Mouse (Mus musculus): ENCODE results near the gene Nr0b2. TPM values are rescaled to one million over a fixed set of nuclear protein-coding genes. Genes with fewer than 3 reads are reported as not detected.

The Nr0b2 gene
- polyA plus RNA-seq, 1 experiment from 2014 or later, result not detected

GRCm38 (mm10) chr4:133598616-133599015, 45.4 kb downstream of the Nr0b2 start:
- Histone ChIP-seq H3K4me1 (ENCODE audit: control insufficient read depth, insufficient read depth, low read length) (peaks cover 13% of the 10 kb centered on the region), H3K27me3 (ENCODE audit: control insufficient read depth, insufficient read depth, low read depth, low read length) (peaks cover 42% of the 10 kb centered on the region), H3K4me3 (ENCODE audit: low read depth, low read length) (no peak overlapping the region), H3K27ac (ENCODE audit: low read length) (no peak overlapping the region), H3K36me3 (ENCODE audit: control insufficient read depth, insufficient read depth, low read length) (no peaks in the 10 kb centered on the region), H3K4me2 (ENCODE audit: low read length) (no peak overlapping the region), H3K9ac (ENCODE audit: low read depth, low read length) (no peak overlapping the region), H3K9me3 (replicated peaks; ENCODE audit: control insufficient read depth, low read length, poor library complexity, severe bottlenecking) (no peaks in the 10 kb centered on the region)
- WGBS, result 49% methylated on average over 4 of the region's 4 CpGs
- no peak for ATAC-seq

GRCm38 (mm10) chr4:133599116-133599515, 45.9 kb downstream of the Nr0b2 start:
- Histone ChIP-seq H3K9ac (ENCODE audit: low read depth, low read length) (peak overlapping the region; percentile 48; the same call in 1 of the 2 replicates), H3K4me1 (ENCODE audit: control insufficient read depth, insufficient read depth, low read length) (peaks cover 13% of the 10 kb centered on the region), H3K27me3 (ENCODE audit: control insufficient read depth, insufficient read depth, low read depth, low read length) (peaks cover 42% of the 10 kb centered on the region), H3K9me3 (replicated peaks; ENCODE audit: control insufficient read depth, low read length, poor library complexity, severe bottlenecking) (no peaks in the 10 kb centered on the region), H3K27ac (ENCODE audit: low read length) (no peak overlapping the region), H3K36me3 (ENCODE audit: control insufficient read depth, insufficient read depth, low read length) (0 out of 2 replicates have a peak, but pooled peaks cover 3% of the 10 kb centered on the region), H3K4me2 (ENCODE audit: low read length) (peak overlapping the region; percentile 85), H3K4me3 (ENCODE audit: low read depth, low read length) (peak overlapping the region; percentile 45)
- no peak for ATAC-seq
- 25% methylated on average over 7 of the region's 7 CpGs for WGBS

- peak; percentile 93 for ATAC-seq
- H3K4me1 ChIP-seq (ENCODE audit: control insufficient read depth, insufficient read depth, low read length), result peaks cover 13% of the 10 kb centered on the region
- H3K9ac ChIP-seq (ENCODE audit: low read depth, low read length), result peak overlapping the region; percentile 48
Measured at GRCm38 (mm10) chr4:133599571-133600073, 46.4 kb downstream of the Nr0b2 start.

GRCm38 (mm10) chr4:133600306-133600705, 47.1 kb downstream of the Nr0b2 start:
- Histone ChIP-seq H3K4me2 (ENCODE audit: low read length) (peak overlapping the region; percentile 85), H3K27me3 (ENCODE audit: control insufficient read depth, insufficient read depth, low read depth, low read length) (peaks cover 42% of the 10 kb centered on the region)
- 19% methylated on average over 9 of the region's 9 CpGs for WGBS

More at GRCm38 (mm10) chr4:133599571-133600073, 46.4 kb downstream of the Nr0b2 start:
- under 1% methylated on average over 46 of the region's 50 CpGs for WGBS
- Histone ChIP-seq H3K36me3 (ENCODE audit: control insufficient read depth, insufficient read depth, low read length) (0 out of 2 replicates have a peak, but pooled peaks cover 4% of the 10 kb centered on the region), H3K4me3 (ENCODE audit: low read depth, low read length) (peak overlapping the region; percentile 45), H3K27me3 (ENCODE audit: control insufficient read depth, insufficient read depth, low read depth, low read length) (peaks cover 42% of the 10 kb centered on the region), H3K27ac (ENCODE audit: low read length) (no peak overlapping the region), H3K4me2 (ENCODE audit: low read length) (peak overlapping the region; percentile 85), H3K9me3 (replicated peaks; ENCODE audit: control insufficient read depth, low read length, poor library complexity, severe bottlenecking) (no peaks in the 10 kb centered on the region)

GRCm38 (mm10) chr4:133601721-133602218, 48.6 kb downstream of the Nr0b2 start, which contains the start of gene Sfn:
Gene Sfn, minus strand, starts transcription at chr4:133602168.
- H3K9ac ChIP-seq (ENCODE audit: low read depth, low read length), result no peak within 1 kb of the TSS
- no peaks in the 10 kb centered on the region for H3K9me3 ChIP-seq (replicated peaks; ENCODE audit: control insufficient read depth, low read length, poor library complexity, severe bottlenecking)
- no peak within 1 kb of the TSS for H3K4me3 ChIP-seq (ENCODE audit: low read depth, low read length)
- WGBS, result 2% methylated on average over 16 of the region's 16 CpGs
- ATAC-seq, result no peak
- H3K27me3 ChIP-seq (ENCODE audit: control insufficient read depth, insufficient read depth, low read depth, low read length), result peaks cover 42% of the 10 kb centered on the region
- no peak within 1 kb of the TSS for H3K4me2 ChIP-seq (ENCODE audit: low read length)
- H3K27ac ChIP-seq (ENCODE audit: low read length), result no peak within 1 kb of the TSS
- H3K36me3 ChIP-seq (ENCODE audit: control insufficient read depth, insufficient read depth, low read length), result peaks cover 15% of the 10 kb centered on the region; the same call in 1 of the 2 replicates
- H3K4me1 ChIP-seq (ENCODE audit: control insufficient read depth, insufficient read depth, low read length), result peaks cover 13% of the 10 kb centered on the region

More at GRCm38 (mm10) chr4:133600306-133600705, 47.1 kb downstream of the Nr0b2 start:
- peak overlapping the region; percentile 45 for H3K4me3 ChIP-seq (ENCODE audit: low read depth, low read length)
- peaks cover 13% of the 10 kb centered on the region for H3K4me1 ChIP-seq (ENCODE audit: control insufficient read depth, insufficient read depth, low read length)
- ATAC-seq, result no peak
- H3K36me3 ChIP-seq (ENCODE audit: control insufficient read depth, insufficient read depth, low read length), result peaks cover 6% of the 10 kb centered on the region; the same call in 1 of the 2 replicates
- H3K27ac ChIP-seq (ENCODE audit: low read length), result no peak overlapping the region
- H3K9me3 ChIP-seq (replicated peaks; ENCODE audit: control insufficient read depth, low read length, poor library complexity, severe bottlenecking), result no peaks in the 10 kb centered on the region
- H3K9ac ChIP-seq (ENCODE audit: low read depth, low read length), result no peak overlapping the region

- H3K27ac ChIP-seq (ENCODE audit: low read length), result no peak overlapping the region
- no peak overlapping the region for H3K4me2 ChIP-seq (ENCODE audit: low read length)
- ATAC-seq, result no peak
- no peaks in the 10 kb centered on the region for H3K9me3 ChIP-seq (replicated peaks; ENCODE audit: control insufficient read depth, low read length, poor library complexity, severe bottlenecking)
- WGBS, result 94% methylated on average over 5 of the region's 5 CpGs
- no peak overlapping the region for H3K4me3 ChIP-seq (ENCODE audit: low read depth, low read length)
- H3K36me3 ChIP-seq (ENCODE audit: control insufficient read depth, insufficient read depth, low read length), result peaks cover 22% of the 10 kb centered on the region; the same call in 1 of the 2 replicates
- H3K9ac ChIP-seq (ENCODE audit: low read depth, low read length), result no peak overlapping the region
- peaks cover 13% of the 10 kb centered on the region for H3K4me1 ChIP-seq (ENCODE audit: control insufficient read depth, insufficient read depth, low read length)
- H3K27me3 ChIP-seq (ENCODE audit: control insufficient read depth, insufficient read depth, low read depth, low read length), result peaks cover 42% of the 10 kb centered on the region
Measured at GRCm38 (mm10) chr4:133603056-133603455, 49.9 kb downstream of the Nr0b2 start.

GRCm38 (mm10) chr4:133604175-133604574, 51.0 kb downstream of the Nr0b2 start:
- H3K36me3 ChIP-seq (ENCODE audit: control insufficient read depth, insufficient read depth, low read length), result peaks cover 23% of the 10 kb centered on the region; the same call in 1 of the 2 replicates

GRCm38 (mm10) chr4:133604856-133605255, 51.7 kb downstream of the Nr0b2 start:
- Histone ChIP-seq H3K9ac (ENCODE audit: low read depth, low read length) (no peak overlapping the region), H3K36me3 (ENCODE audit: control insufficient read depth, insufficient read depth, low read length) (peaks cover 23% of the 10 kb centered on the region; the same call in 1 of the 2 replicates), H3K27me3 (ENCODE audit: control insufficient read depth, insufficient read depth, low read depth, low read length) (peaks cover 24% of the 10 kb centered on the region), H3K4me3 (ENCODE audit: low read depth, low read length) (no peak overlapping the region), H3K27ac (ENCODE audit: low read length) (no peak overlapping the region), H3K4me1 (ENCODE audit: control insufficient read depth, insufficient read depth, low read length) (peaks cover 4% of the 10 kb centered on the region; the same call in 1 of the 2 replicates), H3K4me2 (ENCODE audit: low read length) (no peak overlapping the region), H3K9me3 (replicated peaks; ENCODE audit: control insufficient read depth, low read length, poor library complexity, severe bottlenecking) (no peaks in the 10 kb centered on the region)
- ATAC-seq, result no peak
- 69% methylated on average over 6 of the region's 6 CpGs for WGBS

More at GRCm38 (mm10) chr4:133604175-133604574, 51.0 kb downstream of the Nr0b2 start:
- Histone ChIP-seq H3K9ac (ENCODE audit: low read depth, low read length) (no peak overlapping the region), H3K4me2 (ENCODE audit: low read length) (no peak overlapping the region), H3K4me3 (ENCODE audit: low read depth, low read length) (no peak overlapping the region), H3K27me3 (ENCODE audit: control insufficient read depth, insufficient read depth, low read depth, low read length) (peaks cover 31% of the 10 kb centered on the region), H3K4me1 (ENCODE audit: control insufficient read depth, insufficient read depth, low read length) (peaks cover 11% of the 10 kb centered on the region), H3K27ac (ENCODE audit: low read length) (no peak overlapping the region), H3K9me3 (replicated peaks; ENCODE audit: control insufficient read depth, low read length, poor library complexity, severe bottlenecking) (no peaks in the 10 kb centered on the region)
- ATAC-seq, result no peak
- 92% methylated on average over 7 of the region's 7 CpGs for WGBS

- Histone ChIP-seq H3K4me3 (ENCODE audit: low read depth, low read length) (no peak overlapping the region), H3K4me2 (ENCODE audit: low read length) (no peak overlapping the region), H3K9me3 (replicated peaks; ENCODE audit: control insufficient read depth, low read length, poor library complexity, severe bottlenecking) (no peaks in the 10 kb centered on the region), H3K36me3 (ENCODE audit: control insufficient read depth, insufficient read depth, low read length) (peaks cover 23% of the 10 kb centered on the region; the same call in 1 of the 2 replicates), H3K4me1 (ENCODE audit: control insufficient read depth, insufficient read depth, low read length) (no peaks in the 10 kb centered on the region), H3K27ac (ENCODE audit: low read length) (no peak overlapping the region), H3K9ac (ENCODE audit: low read depth, low read length) (no peak overlapping the region), H3K27me3 (ENCODE audit: control insufficient read depth, insufficient read depth, low read depth, low read length) (peaks cover 19% of the 10 kb centered on the region)
- ATAC-seq, result no peak
- 57% methylated on average over 9 of the region's 9 CpGs for WGBS
Measured at GRCm38 (mm10) chr4:133605330-133605729, 52.2 kb downstream of the Nr0b2 start.

Measured in midbrain, embryonic 16.5 days (tissue).